Mouse (Mus musculus) CH12.LX (cell line): ENCODE data around the gene Upp2. TPM values are rescaled to one million over a fixed set of nuclear protein-coding genes. Genes with fewer than 3 reads are reported as not detected.

Source experiments
- DNase-seq: peaks from one replicate; pipeline ENCODE4 v3.0.0-alpha.2; 2013; ENCODE audit errors: extremely low read depth
- H3K27ac ChIP-seq: 2 replicates; pipeline ENCODE4 v1.5.1; 2012; ENCODE audit warnings: low read depth, mild to moderate bottlenecking, control low read depth, moderate library complexity; ENCODE audit not compliant: insufficient read depth
- H3K27me3 ChIP-seq: replicated peaks from 2 replicates; pipeline ENCODE3; 2012; ENCODE audit warnings: inconsistent platforms
- H3K36me3 ChIP-seq, 2 experiments: replicated peaks in 1 of 2; 2 replicates each; pipeline versions ENCODE3 to v1.6.1; 2012; ENCODE audit warnings: inconsistent platforms in 1 of 2, low read length in 1 of 2, mild to moderate bottlenecking in 1 of 2, mixed read lengths in 1 of 2, moderate library complexity in 1 of 2; ENCODE audit not compliant: control insufficient read depth in 1 of 2, insufficient read depth in 1 of 2
- H3K4me1 ChIP-seq, 2 experiments: 2 replicates each; pipeline ENCODE4 v1.6.1; 2012; ENCODE audit warnings: inconsistent platforms in 1 of 2, moderate library complexity in 1 of 2; ENCODE audit not compliant: insufficient read depth in 2 of 2, control insufficient read depth in 1 of 2
- H3K4me2 ChIP-seq: 2 replicates; pipeline ENCODE4 v1.6.1; 2012; ENCODE audit warnings: low read depth, mild to moderate bottlenecking, control low read depth; ENCODE audit not compliant: poor library complexity, insufficient read depth, severe bottlenecking
- H3K4me3 ChIP-seq, 3 experiments: fragments of 150-350 bp in 1 of 3; sonication (generic) in 1 of 3; replicated peaks in 1 of 3; 2 replicates each; pipeline versions ENCODE3 to v1.5.1; 2011 to 2012; ENCODE audit warnings: low read depth in 2 of 3, low read length in 2 of 3, mild to moderate bottlenecking in 2 of 3, moderate library complexity in 2 of 3, control low read depth in 1 of 3, improper control_type of control experiment in 1 of 3, inconsistent platforms in 1 of 3, mixed read lengths in 1 of 3; ENCODE audit not compliant: poor library complexity in 1 of 3
- H3K79me2 ChIP-seq: replicated peaks from 2 replicates; pipeline ENCODE4 v1.6.1; 2012; ENCODE audit warnings: mild to moderate bottlenecking, moderate library complexity; ENCODE audit not compliant: control insufficient read depth, poor library complexity, insufficient read depth, severe bottlenecking; ENCODE audit errors: extremely low read depth
- H3K9ac ChIP-seq: 2 replicates; pipeline ENCODE4 v1.6.1; 2012; ENCODE audit warnings: low read depth, mild to moderate bottlenecking, control low read depth, moderate library complexity; ENCODE audit not compliant: insufficient read depth
- H3K9me3 ChIP-seq: replicated peaks from 2 replicates; pipeline ENCODE3; 2012; ENCODE audit warnings: low read length, inconsistent platforms, mixed read lengths
- CHD2 ChIP-seq: IDR thresholded peaks from 2 replicates; pipeline ENCODE4 v1.6.1; 2011; ENCODE audit warnings: low read length, improper control_type of control experiment
- E2F4 ChIP-seq: IDR thresholded peaks from 2 replicates; pipeline ENCODE4 v1.6.1; 2011; ENCODE audit warnings: low read depth, low read length, improper control_type of control experiment; ENCODE audit not compliant: insufficient replicate concordance
- ELF1 ChIP-seq: IDR thresholded peaks from 2 replicates; pipeline ENCODE4 v1.6.1; 2014; ENCODE audit warnings: low read depth, mild to moderate bottlenecking, inconsistent platforms, low read length, improper control_type of control experiment
- EP300 ChIP-seq: IDR thresholded peaks from 2 replicates; pipeline ENCODE4 v1.6.1; 2011; ENCODE audit warnings: low read length, improper control_type of control experiment
- HCFC1 ChIP-seq: IDR thresholded peaks from 2 replicates; pipeline ENCODE4 v1.6.1; 2012; ENCODE audit warnings: low read depth, mild to moderate bottlenecking, inconsistent platforms, low read length, improper control_type of control experiment
- JUN ChIP-seq: IDR thresholded peaks from 2 replicates; pipeline ENCODE4 v1.6.1; 2011; ENCODE audit warnings: low read depth, mild to moderate bottlenecking, low read length, improper control_type of control experiment, moderate library complexity; ENCODE audit not compliant: insufficient read depth
- KAT2A ChIP-seq: IDR thresholded peaks from 2 replicates; pipeline ENCODE4 v1.6.1; 2012; ENCODE audit warnings: low read length, improper control_type of control experiment, inconsistent platforms; ENCODE audit not compliant: insufficient replicate concordance
- MAX ChIP-seq: IDR thresholded peaks from 2 replicates; pipeline ENCODE4 v1.6.1; 2011; ENCODE audit warnings: low read length, improper control_type of control experiment
- MEF2A ChIP-seq: IDR thresholded peaks from 2 replicates; pipeline ENCODE4 v1.6.1; 2014; ENCODE audit warnings: low read depth, mild to moderate bottlenecking, inconsistent platforms, low read length, improper control_type of control experiment, borderline replicate concordance
- MYC ChIP-seq: IDR thresholded peaks from 2 replicates; pipeline ENCODE4 v1.6.1; 2011; ENCODE audit warnings: low read depth, mild to moderate bottlenecking, improper control_type of control experiment, low read length
- NELFE ChIP-seq: IDR thresholded peaks from 2 replicates; pipeline ENCODE4 v1.6.1; 2011; ENCODE audit warnings: low read depth, low read length, improper control_type of control experiment
- PAX5 ChIP-seq: IDR thresholded peaks from 2 replicates; pipeline ENCODE4 v1.6.1; 2012; ENCODE audit warnings: low read length, inconsistent platforms, mixed read lengths
- POLR2A ChIP-seq: IDR thresholded peaks from 2 replicates; pipeline ENCODE4 v1.6.1; 2011; ENCODE audit warnings: low read depth, mild to moderate bottlenecking, improper control_type of control experiment, low read length
- ZKSCAN1 ChIP-seq: IDR thresholded peaks from 2 replicates; pipeline ENCODE4 v1.6.1; 2012; ENCODE audit warnings: low read depth, inconsistent platforms, low read length, improper control_type of control experiment, borderline replicate concordance
- ZMIZ1 ChIP-seq: IDR thresholded peaks from 2 replicates; pipeline ENCODE4 v1.6.1; 2012; ENCODE audit warnings: low read depth, mild to moderate bottlenecking, inconsistent platforms, low read length, improper control_type of control experiment
- ZNF384 ChIP-seq: IDR thresholded peaks from 2 replicates; pipeline ENCODE4 v1.6.1; 2012; ENCODE audit warnings: low read depth, low read length, improper control_type of control experiment, inconsistent platforms
- dilution Hi-C: fragments of 300-500 bp; cut with MboI; formaldehyde crosslinking; loops from 2 replicates; pipeline ENCODE4 v1.14.3; 2020; ENCODE audit warnings: low sequenced_read_pairs; ENCODE audit not compliant: extremely low pct_unique_long_range_greater_than_20kb, extremely low pct_ligation_motif_present
- in situ Hi-C: fragments of 300-500 bp; cut with MboI; formaldehyde crosslinking; loops from 3 replicates; pipeline ENCODE4 v1.14.3; 2019; ENCODE audit warnings: low sequenced_read_pairs, low pct_ligation_motif_present, low pct_unique_long_range_greater_than_20kb, mixed read lengths
- polyA plus RNA-seq: library from polyadenylated mRNA; unstranded; fragments of >175 nt; gene quantifications from 2 replicates; pipeline ENCODE4 v1.2.1, GENCODE M21; 2012; ENCODE audit warnings: low read depth; ENCODE audit not compliant: insufficient read length
- total RNA-seq, 2 experiments: library from RNA; depleted of rRNA; stranded (reverse); fragments of 300-350 nt in 1 of 2; fragments of >200 nt in 1 of 2; gene quantifications; 2 replicates each; pipeline ENCODE4 v1.2.3; 2012 to 2014

Gene Upp2
- total and polyA plus RNA-seq, 3 experiments = not detected

DNA sequence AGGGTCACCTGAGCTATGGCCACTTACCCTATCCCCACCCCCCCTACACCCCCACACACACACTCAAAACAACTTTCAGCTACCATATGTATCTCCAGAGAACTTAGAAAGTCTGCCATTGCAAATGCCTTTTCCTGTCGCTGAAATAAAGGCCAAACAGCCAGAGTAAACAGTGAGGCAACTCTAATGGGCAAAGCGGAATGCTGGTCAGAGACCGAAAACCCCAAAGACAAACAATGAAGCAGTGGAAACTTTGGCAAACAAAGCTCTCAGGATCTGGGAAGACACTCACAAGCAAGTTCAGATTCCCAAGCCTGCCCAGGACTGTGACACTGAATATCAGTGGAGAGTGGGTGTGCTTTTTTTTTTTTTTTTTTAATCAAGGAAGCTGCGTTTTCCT lies 5.0 kb upstream of the Upp2 start:
- no peak for DNase-seq
- TF ChIP-seq ELF1 = no peak
- TF ChIP-seq CHD2 = no peak
- TF ChIP-seq MEF2A = no peak
- TF ChIP-seq ZMIZ1 = no peak
- Histone ChIP-seq H3K27ac (no peak overlapping the region), H3K27me3 (no peaks in the 10 kb centered on the region), H3K9me3 (peaks cover 45% of the 10 kb centered on the region), H3K4me2 (no peak overlapping the region), H3K4me1 (no peaks in the 10 kb centered on the region), H3K9ac (no peak overlapping the region), H3K4me3 (no peak overlapping the region), H3K79me2 (no peaks in the 10 kb centered on the region), H3K36me3 (no peaks in the 10 kb centered on the region)
- in situ Hi-C loops = no loop called here
- dilution Hi-C loops = no loop called here

DNA sequence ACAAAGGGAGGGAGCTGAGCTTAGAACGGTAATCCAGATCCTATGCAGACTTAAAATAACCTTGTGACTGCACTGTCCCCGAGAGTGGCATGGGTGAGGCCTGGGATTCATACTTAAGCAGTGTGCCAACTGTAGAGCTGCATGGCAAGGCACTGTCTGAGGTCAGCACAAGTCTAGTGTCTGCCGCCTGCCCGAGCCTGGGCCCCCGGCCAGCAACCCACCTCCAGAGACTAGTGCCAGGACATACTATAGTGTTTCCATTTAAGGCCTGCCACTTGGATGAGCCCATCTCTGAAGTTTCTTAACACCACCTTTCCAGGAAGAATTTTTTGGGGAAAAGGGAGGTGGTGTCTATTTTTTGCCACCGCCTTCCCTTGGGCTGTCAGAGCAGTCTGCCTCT lies 1.8 kb upstream of the Upp2 start:
- Histone ChIP-seq H3K4me3 (no peak overlapping the region), H3K4me2 (no peak overlapping the region), H3K27me3 (no peaks in the 10 kb centered on the region), H3K79me2 (no peaks in the 10 kb centered on the region), H3K9me3 (peaks cover 45% of the 10 kb centered on the region), H3K4me1 (no peaks in the 10 kb centered on the region), H3K36me3 (no peaks in the 10 kb centered on the region), H3K9ac (no peak overlapping the region), H3K27ac (no peak overlapping the region)
- dilution Hi-C loops (no loop called here), in situ Hi-C loops (no loop called here)
- TF ChIP-seq EP300 = no peak
- TF ChIP-seq POLR2A = no peak
- no peak for TF ChIP-seq CHD2
- TF ChIP-seq ZKSCAN1 = no peak
- TF ChIP-seq ZNF384 = no peak
- no peak for TF ChIP-seq NELFE
- no peak for TF ChIP-seq HCFC1
- TF ChIP-seq E2F4 = no peak
- no peak for TF ChIP-seq MYC
- TF ChIP-seq PAX5 = no peak
- TF ChIP-seq KAT2A = no peak
- no peak for DNase-seq

DNA sequence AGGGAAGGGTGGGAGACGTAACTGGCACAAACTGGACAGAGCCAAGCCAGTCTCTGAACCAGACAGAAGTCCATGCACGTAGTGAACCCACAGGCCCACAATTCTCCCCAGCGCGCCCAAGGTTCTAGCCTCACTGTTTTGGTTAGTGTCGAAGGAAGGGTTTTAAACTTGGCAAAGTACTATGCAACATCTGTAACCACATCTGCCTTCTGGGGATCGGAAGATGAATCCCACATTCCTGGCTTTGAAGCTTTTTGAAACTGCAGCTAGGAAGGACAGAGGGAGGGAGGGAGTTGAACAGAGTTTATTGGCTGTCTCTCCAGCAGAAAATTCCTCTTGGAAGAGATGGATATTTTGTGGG lies 1.1 kb upstream of the Upp2 start:
- peaks cover 37% of the 10 kb centered on the region for H3K9me3 ChIP-seq
- no peaks in the 10 kb centered on the region for H3K36me3 ChIP-seq
- no peak for TF ChIP-seq MAX
- TF ChIP-seq JUN = no peak
- no peak overlapping the region for H3K4me3 ChIP-seq
- in situ Hi-C loops (no loop called here), dilution Hi-C loops (no loop called here)
- no peaks in the 10 kb centered on the region for H3K79me2 ChIP-seq
- H3K27ac ChIP-seq = no peak overlapping the region
- DNase-seq = no peak
- no peaks in the 10 kb centered on the region for H3K27me3 ChIP-seq
- no peaks in the 10 kb centered on the region for H3K4me1 ChIP-seq
- no peak overlapping the region for H3K4me2 ChIP-seq
- H3K9ac ChIP-seq = no peak overlapping the region
